Mouse (Mus musculus) kidney, adult 8-10 months (tissue): ENCODE data around the gene Dnajc30.
"Not testable (repeated sequence)": the region's sequence is repeated elsewhere in the genome, so short reads cannot be mapped to it uniquely, and the experiment has no call there.

Source experiments
- DNase-seq, 2 experiments: peaks; one replicate each; pipeline ENCODE4 v3.0.0; 2022

Dnajc30 gene

GRCm38 (mm10) chr5:135063629-135064381 lies at the start of gene Dnajc30:
TSS of gene Dnajc30 (plus strand) at chr5:135064202.
- DNase-seq, result peak; percentile 97

- DNase-seq, result peak; percentile 74 to 91
Measured at GRCm38 (mm10) chr5:135015497-135015896, 48.5 kb upstream of the Dnajc30 start.

GRCm38 (mm10) chr5:135016224-135016759 lies 47.7 kb upstream of the Dnajc30 start:
- no peak for DNase-seq

- DNase-seq, result peak; percentile 87
Measured at GRCm38 (mm10) chr5:135021814-135022213, 42.2 kb upstream of the Dnajc30 start.

DNA sequence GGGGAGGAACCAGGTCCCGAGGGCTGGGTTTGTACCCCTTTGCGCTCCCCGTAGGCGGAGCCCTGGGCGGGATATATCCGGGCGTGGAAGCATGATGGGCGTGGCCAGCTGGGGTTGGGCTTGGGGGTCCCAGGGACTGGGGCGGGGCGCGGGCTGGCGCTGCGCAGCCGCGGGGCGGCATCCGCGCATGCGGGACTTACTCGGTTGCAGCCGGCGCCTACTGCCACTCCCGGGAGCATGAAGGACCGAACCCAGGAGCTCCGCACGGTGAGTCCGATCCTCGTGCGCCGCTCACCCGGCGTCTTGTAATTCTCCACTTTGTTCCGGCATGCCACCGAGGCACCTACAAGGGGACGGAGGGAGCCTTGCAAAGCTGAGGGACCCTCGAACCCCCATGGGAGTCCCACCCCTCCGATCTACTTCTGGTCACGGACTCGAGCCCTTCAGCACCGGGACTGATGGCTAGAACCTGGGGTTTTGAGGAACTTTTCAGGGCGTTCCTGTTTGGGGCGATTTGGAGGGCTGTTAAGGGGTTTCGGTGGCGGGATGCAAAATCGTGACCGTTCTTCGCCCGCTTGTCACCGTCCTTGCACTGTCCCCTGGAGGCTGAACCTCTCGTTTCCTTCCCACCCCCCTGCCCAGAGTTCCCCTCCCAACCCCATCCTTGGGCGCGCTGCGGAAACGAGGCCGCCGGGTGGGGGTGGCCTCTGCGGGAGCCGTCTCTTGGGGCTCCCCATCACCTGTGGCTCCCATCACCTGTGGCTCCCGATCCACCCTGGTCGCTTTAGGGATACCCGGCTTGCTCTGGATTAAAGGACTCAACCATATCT lies 40.4 kb upstream of the Dnajc30 start, which contains the start of gene Stx1a:
Gene Stx1a (plus strand): TSS at position 139 of the 830 bp plus-strand sequence.
- peak; percentile 77 to 78 for DNase-seq

- DNase-seq, result no peak
Measured at GRCm38 (mm10) chr5:135024665-135025224, 39.3 kb upstream of the Dnajc30 start.

DNA sequence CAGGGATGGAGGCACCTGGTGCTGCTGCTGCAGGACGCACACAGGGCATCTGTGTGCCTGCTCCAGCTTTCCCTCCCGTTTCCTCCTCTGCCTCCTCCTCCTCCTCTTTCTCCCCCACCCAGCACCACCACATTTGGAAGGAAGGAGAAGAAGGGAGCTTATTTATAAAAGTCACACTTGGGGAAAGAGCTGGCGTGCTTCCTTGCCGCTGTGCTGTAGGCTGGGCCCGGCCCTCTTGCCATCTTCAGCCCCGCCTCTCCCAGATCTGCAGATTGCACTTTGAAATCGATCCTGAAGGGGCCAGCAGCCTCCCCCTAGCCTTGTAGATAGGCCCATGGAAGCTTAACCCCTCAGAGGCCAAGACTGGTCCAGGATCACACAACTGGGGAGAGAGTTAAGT lies 38.1 kb upstream of the Dnajc30 start:
- no peak for DNase-seq

GRCm38 (mm10) chr5:135029007-135029854 lies 34.8 kb upstream of the Dnajc30 start:
- no peak for DNase-seq

DNA sequence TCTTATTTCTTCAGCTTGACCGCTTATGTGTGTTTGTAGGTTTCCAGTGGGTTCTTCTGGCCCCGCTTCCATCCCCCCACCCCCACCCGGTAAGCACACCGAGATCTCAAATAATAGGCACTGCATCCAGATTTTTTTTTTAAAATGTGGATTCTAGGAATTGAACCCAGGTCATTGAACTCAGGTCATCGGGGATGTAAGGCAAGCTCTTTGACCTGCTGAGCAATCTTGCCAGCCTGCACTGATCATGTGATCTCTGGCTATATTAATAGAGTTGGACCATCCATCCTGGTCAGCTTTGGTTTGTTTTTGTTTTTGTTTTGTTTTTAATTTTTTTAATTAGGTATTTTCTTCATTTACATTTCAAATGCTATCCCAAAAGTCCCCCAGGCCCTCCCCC lies 31.4 kb upstream of the Dnajc30 start:
- no peak for DNase-seq

- no peak for DNase-seq
Measured at GRCm38 (mm10) chr5:135034593-135034992, 29.4 kb upstream of the Dnajc30 start.

GRCm38 (mm10) chr5:135035608-135036359 lies 28.2 kb upstream of the Dnajc30 start:
- peak; percentile 43 to 58 for DNase-seq

DNA sequence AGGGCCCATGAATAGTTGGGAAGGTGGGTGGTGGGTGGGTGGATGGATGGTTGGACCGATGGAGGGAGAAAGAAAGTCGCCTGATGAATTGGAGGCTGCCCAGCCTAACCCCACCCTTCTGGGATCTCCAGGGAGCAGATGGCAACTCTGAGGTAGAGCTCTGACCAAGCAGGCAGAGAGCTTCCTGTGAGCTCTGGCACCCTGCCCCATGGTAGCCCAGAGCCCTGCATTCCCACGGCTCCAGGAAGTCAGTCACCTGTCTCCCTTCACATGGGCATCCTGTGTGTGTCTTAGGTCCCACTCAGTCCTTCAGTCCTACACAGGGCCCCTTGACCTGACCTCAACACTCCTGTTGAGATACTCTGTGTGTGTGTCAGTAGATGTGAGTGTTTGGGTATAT lies 26.1 kb upstream of the Dnajc30 start:
- no peak for DNase-seq

DNA sequence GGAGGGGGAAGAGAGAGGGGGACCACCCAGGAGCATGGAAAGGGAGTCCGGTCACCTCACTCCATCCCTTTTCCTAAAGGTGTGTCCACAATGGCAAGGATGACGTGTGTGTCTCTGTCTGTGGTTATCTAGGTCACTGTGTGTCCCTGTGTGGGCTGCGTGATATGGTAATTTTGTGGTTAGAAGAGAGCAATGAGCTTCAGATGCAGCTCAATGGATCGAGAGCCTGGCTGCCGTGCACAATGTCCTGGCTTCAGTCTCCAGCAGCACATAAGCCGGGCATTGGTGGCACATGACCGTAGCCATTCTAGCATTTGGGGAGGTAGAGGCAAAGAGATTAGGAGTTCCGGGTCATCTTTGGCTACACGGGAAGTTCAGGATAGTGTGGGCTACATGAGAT lies 24.5 kb upstream of the Dnajc30 start:
- DNase-seq, result no peak

DNA sequence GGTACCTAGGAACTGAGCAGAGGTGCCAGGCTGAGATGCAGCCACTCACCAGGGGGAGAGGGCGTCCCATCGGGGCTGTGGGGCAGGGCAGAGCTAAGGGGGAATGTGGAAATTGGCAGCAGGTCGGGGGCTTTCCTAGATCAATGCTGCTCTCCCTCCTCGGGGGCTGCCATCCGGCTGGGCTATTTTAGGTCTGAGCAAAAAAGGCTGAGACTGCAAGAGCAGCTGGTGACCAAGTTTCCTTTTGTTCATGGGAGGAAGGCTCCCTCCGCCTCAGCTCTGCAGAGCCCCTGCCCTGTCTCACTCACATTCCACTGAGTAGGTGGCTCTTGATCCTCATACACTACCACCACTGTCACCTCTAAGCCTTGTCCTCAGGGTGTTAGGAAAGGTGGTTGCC lies 23.9 kb upstream of the Dnajc30 start:
- DNase-seq, result no peak

DNA sequence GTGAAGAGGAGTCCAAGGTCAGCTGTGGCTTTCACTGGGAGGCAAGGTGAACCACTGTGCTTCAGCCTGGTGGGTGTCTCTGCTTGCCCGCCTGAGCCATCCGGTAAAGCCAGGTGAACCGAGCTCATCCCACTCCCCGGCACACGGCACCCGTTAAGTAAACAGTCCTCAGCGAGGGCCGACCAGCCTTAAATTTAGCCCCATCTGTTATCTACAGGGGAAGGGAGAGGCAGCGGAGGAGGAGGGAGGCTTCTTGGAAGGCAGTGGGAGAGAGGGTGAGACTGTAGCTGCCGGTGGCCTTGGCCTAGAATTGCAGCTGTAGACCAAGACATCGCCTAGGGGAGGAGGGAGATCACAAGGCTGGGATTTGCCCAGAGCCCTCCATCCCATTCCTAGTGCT lies 23.2 kb upstream of the Dnajc30 start:
- no peak for DNase-seq

DNA sequence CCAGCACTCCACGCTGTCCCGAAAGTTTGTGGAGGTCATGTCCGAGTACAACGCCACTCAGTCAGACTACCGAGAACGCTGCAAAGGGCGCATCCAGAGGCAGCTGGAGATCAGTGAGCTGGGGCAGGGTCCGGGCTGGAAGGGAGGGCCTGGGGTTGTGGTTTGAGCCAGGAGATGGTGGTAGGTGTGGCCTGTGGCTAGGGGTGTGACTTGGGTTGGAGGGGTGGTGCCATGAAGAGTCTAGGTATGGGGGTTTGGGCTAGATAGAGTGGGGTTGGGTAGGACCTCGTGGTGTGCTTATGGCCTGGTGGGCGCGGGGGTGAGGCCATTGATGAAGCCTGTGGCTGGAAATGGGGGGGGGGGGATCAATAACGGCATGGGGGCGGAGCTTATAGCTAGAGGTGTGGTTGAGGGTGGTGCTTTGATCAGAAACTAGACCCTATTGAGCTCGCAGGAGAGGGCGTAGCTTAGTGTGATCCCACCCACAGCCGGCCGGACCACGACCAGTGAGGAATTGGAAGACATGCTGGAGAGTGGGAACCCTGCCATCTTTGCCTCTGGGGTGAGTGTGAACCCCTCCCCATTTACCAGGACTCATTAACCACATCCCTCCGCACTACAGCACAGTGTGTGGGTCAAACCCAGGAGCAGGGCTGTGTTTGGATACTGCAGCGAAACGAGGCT lies 21.8 kb upstream of the Dnajc30 start:
- no peak for DNase-seq

DNA sequence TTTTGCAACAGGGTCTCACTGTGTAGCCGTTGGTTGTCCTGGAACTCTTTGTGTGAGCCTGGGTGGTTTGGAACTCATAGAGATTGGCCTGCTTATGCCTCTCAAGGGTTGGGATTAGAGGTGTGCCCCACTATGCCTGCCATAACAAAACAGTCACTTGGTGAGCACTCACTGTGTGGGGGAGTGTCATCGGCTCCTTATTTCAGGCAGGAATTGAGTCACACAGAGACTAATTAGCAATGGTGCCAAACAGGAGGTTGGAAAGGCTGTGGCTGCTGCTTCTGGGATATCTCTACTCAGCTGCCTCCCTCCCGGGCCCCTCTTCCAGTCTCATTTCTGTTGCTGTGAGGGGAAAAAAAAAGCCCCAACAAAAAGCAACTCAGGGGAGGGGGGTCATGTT lies 19.4 kb upstream of the Dnajc30 start:
- DNase-seq, result no peak

DNA sequence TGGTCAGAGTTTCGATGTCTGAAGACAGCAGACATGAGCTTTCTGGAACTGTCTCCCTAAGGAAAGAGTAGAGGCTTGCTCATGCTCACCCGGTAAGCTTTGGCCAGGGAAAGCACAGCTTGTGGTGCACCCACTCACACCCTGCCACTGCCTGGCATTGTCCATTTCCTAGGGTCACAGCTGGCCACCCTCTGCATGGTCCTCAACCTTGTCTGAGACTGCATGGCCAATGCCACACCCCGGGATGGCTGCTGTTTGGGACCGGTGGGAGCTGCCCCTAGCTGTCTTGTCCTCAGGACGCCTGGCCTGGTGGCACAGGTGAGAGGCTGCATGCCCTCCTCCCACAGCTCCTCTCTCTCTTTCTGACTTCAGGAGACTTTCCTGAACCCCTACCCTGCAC lies 15.5 kb upstream of the Dnajc30 start:
- DNase-seq, result no peak

- DNase-seq, result not testable (repeated sequence)
Measured at GRCm38 (mm10) chr5:135049268-135049667, 14.7 kb upstream of the Dnajc30 start.

DNA sequence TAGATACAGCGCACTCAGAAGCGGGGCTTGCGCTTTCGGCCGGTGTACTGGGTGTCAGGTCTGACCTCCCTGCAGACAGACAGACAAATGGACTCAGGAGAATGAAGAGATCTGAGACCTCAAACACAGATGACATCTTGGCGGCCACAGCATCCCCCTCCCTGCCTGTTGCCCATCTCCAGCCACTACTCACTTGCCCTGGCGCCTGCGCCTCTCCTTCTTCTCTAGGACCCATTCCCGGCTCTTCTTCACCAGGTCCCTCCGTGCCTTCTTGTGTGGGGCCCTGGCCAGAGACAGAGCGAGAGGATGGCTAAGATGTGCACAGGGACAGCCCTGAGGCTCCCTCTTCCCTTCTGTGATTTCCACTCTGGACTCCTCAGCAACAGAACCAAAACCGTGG lies 10.6 kb upstream of the Dnajc30 start:
- DNase-seq, result no peak

DNA sequence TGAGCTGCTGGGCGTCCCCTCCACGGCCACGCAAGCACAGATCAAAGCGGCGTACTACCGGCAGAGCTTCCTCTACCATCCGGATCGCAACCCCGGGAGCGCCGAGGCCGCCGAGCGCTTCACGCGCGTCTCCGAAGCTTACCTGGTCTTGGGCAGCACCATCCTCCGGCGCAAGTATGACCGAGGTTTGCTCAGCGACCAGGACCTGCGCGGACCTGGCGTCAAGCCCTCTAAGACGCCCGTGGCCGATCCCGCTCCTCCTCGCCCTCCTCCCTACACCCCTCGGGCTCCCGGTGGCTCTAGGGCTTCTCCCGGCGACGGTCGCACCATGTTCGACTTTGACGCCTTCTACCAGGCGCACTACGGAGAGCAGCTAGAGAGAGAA lies 372 bp downstream of the Dnajc30 start:
- DNase-seq, result no peak
